Mouse (Mus musculus): ENCODE results near the gene Slc17a9. TPM values are rescaled to one million over a fixed set of nuclear protein-coding genes. Genes with fewer than 3 reads are reported as not detected.
"Not testable (repeated sequence)": the region's sequence is repeated elsewhere in the genome, so short reads cannot be mapped to it uniquely, and the experiment has no call there.

Slc17a9 gene
- total RNA-seq, 1 experiment from 2014 or later = 1.2 TPM

- peak; percentile 24 for DNase-seq
These were observed 14.5 kb upstream of the Slc17a9 start for GRCm38 (mm10) chr2:180710276-180711155.

- no peak for DNase-seq
These were observed 13.5 kb upstream of the Slc17a9 start for GRCm38 (mm10) chr2:180711527-180711926.

GRCm38 (mm10) chr2:180712037-180712689, 12.9 kb upstream of the Slc17a9 start:
- no peak for DNase-seq

- not testable (repeated sequence) for DNase-seq
These were observed 2.3 kb upstream of the Slc17a9 start for GRCm38 (mm10) chr2:180722748-180723147.

GRCm38 (mm10) chr2:180723865-180724264, 1.2 kb upstream of the Slc17a9 start:
- DNase-seq = no peak

- DNase-seq = no peak
These were observed 333 bp downstream of the Slc17a9 start for GRCm38 (mm10) chr2:180725414-180725778.

GRCm38 (mm10) chr2:180725856-180726629, 980 bp downstream of the Slc17a9 start:
- no peak for DNase-seq

- DNase-seq = peak; percentile 22
These were observed 1.8 kb downstream of the Slc17a9 start for GRCm38 (mm10) chr2:180726658-180727442.

GRCm38 (mm10) chr2:180727613-180728021, 2.6 kb downstream of the Slc17a9 start:
- DNase-seq = no peak

GRCm38 (mm10) chr2:180731036-180731435, 6.0 kb downstream of the Slc17a9 start:
- DNase-seq = peak; percentile 65

GRCm38 (mm10) chr2:180731984-180732383, 6.9 kb downstream of the Slc17a9 start:
- DNase-seq = no peak

GRCm38 (mm10) chr2:180735232-180735631, 10.2 kb downstream of the Slc17a9 start:
- no peak for DNase-seq

GRCm38 (mm10) chr2:180737984-180738383, 12.9 kb downstream of the Slc17a9 start:
- DNase-seq = no peak

GRCm38 (mm10) chr2:180740349-180740748, 15.3 kb downstream of the Slc17a9 start:
- no peak for DNase-seq

- DNase-seq = no peak
These were observed 16.4 kb downstream of the Slc17a9 start for GRCm38 (mm10) chr2:180741421-180741820.

GRCm38 (mm10) chr2:180742820-180743219, 17.8 kb downstream of the Slc17a9 start:
- DNase-seq = no peak

- no peak for DNase-seq
These were observed 18.3 kb downstream of the Slc17a9 start for GRCm38 (mm10) chr2:180743321-180743720.

GRCm38 (mm10) chr2:180745248-180745927, 20.3 kb downstream of the Slc17a9 start:
- peak; percentile 91 for DNase-seq

GRCm38 (mm10) chr2:180746569-180747192, 21.6 kb downstream of the Slc17a9 start:
- no peak for DNase-seq

- no peak for DNase-seq
These were observed 23.8 kb downstream of the Slc17a9 start for GRCm38 (mm10) chr2:180748904-180749303.
